Mouse (Mus musculus): Measurements from ENCODE around the gene Tm4sf1. TPM values are rescaled to one million over a fixed set of nuclear protein-coding genes. Genes with fewer than 3 reads are reported as not detected.

The Tm4sf1 gene
- not detected in 2 replicates for polyA plus RNA-seq (2012; ENCODE audit: insufficient read depth, low replicate concordance)

- Histone ChIP-seq H3K9me3 (0 out of 2 replicates have a peak, but pooled peaks cover 2% of the 10 kb centered on the region), H3K36me3 (replicated peaks; ENCODE audit: low read length) (no peaks in the 10 kb centered on the region), H3K4me3 (replicated peaks) (no peak within 1 kb of the TSS), H3K4me1 (no peaks in the 10 kb centered on the region), H3K27me3 (replicated peaks) (no peaks in the 10 kb centered on the region)
- TF ChIP-seq FLI1 (IDR thresholded peaks at IDR 0.05; ENCODE audit: low read length), result no peak
- TF ChIP-seq GATA1 (IDR thresholded peaks at IDR 0.05; ENCODE audit: borderline replicate concordance, low read length), result no peak
Observed at GRCm38 (mm10) chr3:57301921-57302539, at the start of gene Tm4sf1. TSS of gene Tm4sf1 (minus strand) at chr3:57301988.

GRCm38 (mm10) chr3:57344811-57345210 is 43.0 kb upstream of the Tm4sf1 start:
- H3K9me3 ChIP-seq, result peaks cover 3% of the 10 kb centered on the region; the same call in 1 of the 2 replicates
- no peaks in the 10 kb centered on the region for H3K36me3 ChIP-seq (replicated peaks; ENCODE audit: low read length)
- H3K27me3 ChIP-seq (replicated peaks), result no peaks in the 10 kb centered on the region
- no peaks in the 10 kb centered on the region for H3K4me1 ChIP-seq
- TF ChIP-seq GATA1 (IDR thresholded peaks at IDR 0.05; ENCODE audit: borderline replicate concordance, low read length) (no peak), FLI1 (IDR thresholded peaks at IDR 0.05; ENCODE audit: low read length) (no peak)
- no peak overlapping the region for H3K4me3 ChIP-seq (replicated peaks)

- H3K9me3 ChIP-seq, result peaks cover 6% of the 10 kb centered on the region
- no peaks in the 10 kb centered on the region for H3K27me3 ChIP-seq (replicated peaks)
- H3K4me3 ChIP-seq (replicated peaks), result no peak overlapping the region
- H3K36me3 ChIP-seq (replicated peaks; ENCODE audit: low read length), result no peaks in the 10 kb centered on the region
- no peak for TF ChIP-seq GATA1 (IDR thresholded peaks at IDR 0.05; ENCODE audit: borderline replicate concordance, low read length)
- TF ChIP-seq FLI1 (IDR thresholded peaks at IDR 0.05; ENCODE audit: low read length), result no peak
- H3K4me1 ChIP-seq, result no peaks in the 10 kb centered on the region
Observed at GRCm38 (mm10) chr3:57343837-57344607, 42.2 kb upstream of the Tm4sf1 start.

- Histone ChIP-seq H3K4me1 (no peaks in the 10 kb centered on the region), H3K4me3 (replicated peaks) (no peak overlapping the region), H3K9me3 (peaks cover 8% of the 10 kb centered on the region), H3K27me3 (replicated peaks) (no peaks in the 10 kb centered on the region), H3K36me3 (replicated peaks; ENCODE audit: low read length) (no peaks in the 10 kb centered on the region)
- TF ChIP-seq GATA1 (IDR thresholded peaks at IDR 0.05; ENCODE audit: borderline replicate concordance, low read length) (no peak), FLI1 (IDR thresholded peaks at IDR 0.05; ENCODE audit: low read length) (no peak)
Observed at GRCm38 (mm10) chr3:57342976-57343375, 41.2 kb upstream of the Tm4sf1 start.

- no peaks in the 10 kb centered on the region for H3K36me3 ChIP-seq (replicated peaks; ENCODE audit: low read length)
- no peak overlapping the region for H3K4me3 ChIP-seq (replicated peaks)
- H3K9me3 ChIP-seq, result peaks cover 11% of the 10 kb centered on the region
- no peaks in the 10 kb centered on the region for H3K27me3 ChIP-seq (replicated peaks)
- no peaks in the 10 kb centered on the region for H3K4me1 ChIP-seq
- TF ChIP-seq GATA1 (IDR thresholded peaks at IDR 0.05; ENCODE audit: borderline replicate concordance, low read length), result no peak
- no peak for TF ChIP-seq FLI1 (IDR thresholded peaks at IDR 0.05; ENCODE audit: low read length)
Observed at GRCm38 (mm10) chr3:57341321-57341720, 39.5 kb upstream of the Tm4sf1 start.

- H3K9me3 ChIP-seq, result peaks cover 11% of the 10 kb centered on the region
- H3K36me3 ChIP-seq (replicated peaks; ENCODE audit: low read length), result no peaks in the 10 kb centered on the region
- no peak overlapping the region for H3K4me3 ChIP-seq (replicated peaks)
- H3K27me3 ChIP-seq (replicated peaks), result no peaks in the 10 kb centered on the region
- no peaks in the 10 kb centered on the region for H3K4me1 ChIP-seq
- TF ChIP-seq FLI1 (IDR thresholded peaks at IDR 0.05; ENCODE audit: low read length), result no peak
- TF ChIP-seq GATA1 (IDR thresholded peaks at IDR 0.05; ENCODE audit: borderline replicate concordance, low read length), result no peak
Observed at GRCm38 (mm10) chr3:57335080-57335815, 33.5 kb upstream of the Tm4sf1 start.

- H3K9me3 ChIP-seq, result peaks cover 11% of the 10 kb centered on the region; the same call in 1 of the 2 replicates
- no peak for TF ChIP-seq FLI1 (IDR thresholded peaks at IDR 0.05; ENCODE audit: low read length)
- TF ChIP-seq GATA1 (IDR thresholded peaks at IDR 0.05; ENCODE audit: borderline replicate concordance, low read length), result no peak
- H3K4me1 ChIP-seq, result no peaks in the 10 kb centered on the region
- no peak overlapping the region for H3K4me3 ChIP-seq (replicated peaks)
- no peaks in the 10 kb centered on the region for H3K36me3 ChIP-seq (replicated peaks; ENCODE audit: low read length)
- H3K27me3 ChIP-seq (replicated peaks), result no peaks in the 10 kb centered on the region
Observed at GRCm38 (mm10) chr3:57327941-57328340, 26.2 kb upstream of the Tm4sf1 start.

GRCm38 (mm10) chr3:57307076-57307475 is 5.3 kb upstream of the Tm4sf1 start:
- H3K36me3 ChIP-seq (replicated peaks; ENCODE audit: low read length), result no peaks in the 10 kb centered on the region
- H3K4me3 ChIP-seq (replicated peaks), result no peak overlapping the region
- no peaks in the 10 kb centered on the region for H3K27me3 ChIP-seq (replicated peaks)
- H3K9me3 ChIP-seq, result 0 out of 2 replicates have a peak, but pooled peaks cover 5% of the 10 kb centered on the region
- no peak for TF ChIP-seq FLI1 (IDR thresholded peaks at IDR 0.05; ENCODE audit: low read length)
- TF ChIP-seq GATA1 (IDR thresholded peaks at IDR 0.05; ENCODE audit: borderline replicate concordance, low read length), result no peak
- no peaks in the 10 kb centered on the region for H3K4me1 ChIP-seq

GRCm38 (mm10) chr3:57305564-57305963 is 3.8 kb upstream of the Tm4sf1 start:
- H3K27me3 ChIP-seq (replicated peaks), result no peaks in the 10 kb centered on the region
- no peaks in the 10 kb centered on the region for H3K36me3 ChIP-seq (replicated peaks; ENCODE audit: low read length)
- H3K4me3 ChIP-seq (replicated peaks), result no peak overlapping the region

More at GRCm38 (mm10) chr3:57305564-57305963, 3.8 kb upstream of the Tm4sf1 start:
- TF ChIP-seq GATA1 (IDR thresholded peaks at IDR 0.05; ENCODE audit: borderline replicate concordance, low read length) (no peak), FLI1 (IDR thresholded peaks at IDR 0.05; ENCODE audit: low read length) (no peak)
- Histone ChIP-seq H3K4me1 (no peaks in the 10 kb centered on the region), H3K9me3 (0 out of 2 replicates have a peak, but pooled peaks cover 8% of the 10 kb centered on the region)
